Mouse (Mus musculus): ENCODE measurements around the gene Rag1. TPM values are rescaled to one million over a fixed set of nuclear protein-coding genes. Genes with fewer than 3 reads are reported as not detected.

The Rag1 gene
- total RNA-seq (2023) = 0.15 TPM

GRCm38 (mm10) chr2:101649114-101649671, at the start of gene Rag1, which contains the start of gene B230118H07Rik:
Gene Rag1 (minus strand): TSS chr2:101649501.
Gene B230118H07Rik (minus strand): TSS chr2:101649532.

GRCm38 (mm10) chr2:101678236-101679021, 29.1 kb upstream of the Rag1 start, which contains the start of gene Traf6:
Gene Traf6 (plus strand): TSS chr2:101678429.

GRCm38 (mm10) chr2:101624526-101624925, 24.8 kb downstream of the Rag1 start, which contains the start of gene Rag2:
Gene Rag2 (plus strand): TSS chr2:101624718.

Other genes with a start within 250 kb of the Rag1 start
- not detected for gene Rag2, start 24.8 kb downstream of the Rag1 start, total RNA-seq (2023)
- gene B230118H07Rik, start within 50 bp of the Rag1 start, total RNA-seq (2023) = 1.8 TPM
- gene Traf6, start 28.9 kb upstream of the Rag1 start, total RNA-seq (2023) = 51.0 TPM
- gene Prr5l, start 233.5 kb upstream of the Rag1 start, total RNA-seq (2023) = 2.4 TPM
- 16.3 TPM for gene Commd9, start 236.7 kb upstream of the Rag1 start, total RNA-seq (2023)